ENCODE assay signal across 29 mouse cellular contexts in the genomic region with DNA sequence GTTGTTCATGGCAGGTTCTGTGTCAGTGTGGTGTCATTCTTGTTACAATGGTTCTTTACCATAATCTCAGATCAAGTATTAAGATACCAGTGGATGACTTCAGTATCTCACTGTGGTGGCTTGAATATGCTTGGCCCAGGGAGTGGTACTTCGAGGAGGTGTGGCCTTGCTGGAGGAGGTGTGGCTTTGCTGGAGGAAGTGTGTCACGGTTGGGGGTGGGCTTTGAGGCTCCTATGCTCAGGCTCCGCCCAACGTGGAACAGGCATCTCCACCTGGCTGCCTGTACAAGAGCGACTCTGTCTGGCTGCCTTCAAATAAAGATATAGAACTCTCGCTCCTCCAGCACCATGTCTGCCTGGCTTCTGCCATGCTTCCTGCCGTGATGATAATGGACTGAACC.
DNase-seq lines count a peak whose midpoint lies in the region; ATAC-seq and TF ChIP-seq lines count a peak whose summit lies in the region.
"Had no signal": no experiment of that assay in that cellular context is flagged by ENCODE, and none has a peak within 500 bp of the region (broad histone marks: within the 10 kb centered on the region; RNA-seq: fewer than 3 reads in every experiment).

No protein-coding gene starts in this region.

- no peak overlapping the region for H3K9ac ChIP-seq in ES-Bruce4 (ENCODE audit: low read depth, poor library complexity, severe bottlenecking)
- H3K9ac ChIP-seq in forebrain, embryonic 14.5 days (ENCODE audit: low read length): no peak overlapping the region
- H3K9ac ChIP-seq: embryonic facial prominence, embryonic 13.5 days; heart, embryonic 13.5 days; limb, embryonic 13.5 days; liver, embryonic 12.5 days; liver, postnatal 0 days; midbrain, embryonic 12.5 days; neural tube, embryonic 13.5 days had no signal

- no peak for TF ChIP-seq POLR2A in ES-Bruce4 (IDR thresholded peaks at IDR 0.05; ENCODE audit: insufficient read depth, low read length)

- TF ChIP-seq EP300 in ES-Bruce4 (IDR thresholded peaks at IDR 0.05; ENCODE audit: insufficient read depth, low read depth, low read length): no peak

- no peaks in the 10 kb centered on the region for H3K9me3 ChIP-seq in ES-Bruce4 (replicated peaks; ENCODE audit: control insufficient read depth, insufficient read depth, low read length, poor library complexity, severe bottlenecking)
- H3K9me3 ChIP-seq in forebrain, embryonic 14.5 days (replicated peaks; ENCODE audit: control insufficient read depth, low read length): no peaks in the 10 kb centered on the region
- H3K9me3 ChIP-seq: limb, embryonic 13.5 days; neural tube, embryonic 13.5 days had no signal

- TF ChIP-seq CTCF in ES-Bruce4 (IDR thresholded peaks at IDR 0.05; ENCODE audit: low read depth, low read length): peak; percentile 32

- H3K27ac ChIP-seq in ES-Bruce4 (ENCODE audit: insufficient read depth, low read length): no peak overlapping the region
- H3K27ac ChIP-seq in forebrain, embryonic 14.5 days (ENCODE audit: low read depth, low read length): no peak overlapping the region
- H3K27ac ChIP-seq: embryonic facial prominence, embryonic 13.5 days; forebrain, embryonic 10.5 days; heart, embryonic 13.5 days; hindbrain, embryonic 10.5 days; kidney, postnatal 0 days; limb, embryonic 13.5 days; liver, embryonic 12.5 days; midbrain, embryonic 12.5 days; neural tube, embryonic 13.5 days had no signal

- no peaks in the 10 kb centered on the region for H3K27me3 ChIP-seq in ES-Bruce4 (ENCODE audit: control insufficient read depth, insufficient read depth, low read length, poor library complexity, severe bottlenecking)
- no peaks in the 10 kb centered on the region; the same call in 1 of the 2 replicates for H3K27me3 ChIP-seq in forebrain, embryonic 14.5 days (replicated peaks; ENCODE audit: control insufficient read depth, insufficient read depth, low read length)
- H3K27me3 ChIP-seq: embryonic facial prominence, embryonic 13.5 days; heart, embryonic 13.5 days; limb, embryonic 13.5 days; liver, embryonic 12.5 days; megakaryocyte, embryonic 14.5 days; midbrain, embryonic 12.5 days; neural tube, embryonic 13.5 days had no signal

- no peak for ATAC-seq in forebrain, embryonic 14.5 days
- ATAC-seq: forebrain, embryonic 16.5 days; hindbrain, embryonic 16.5 days; intestine, embryonic 16.5 days; liver, embryonic 12.5 days; liver, postnatal 0 days had no signal

- WGBS in forebrain, embryonic 14.5 days: 82% methylated on average over 7 of the region's 7 CpGs

- H3K4me3 ChIP-seq in ES-Bruce4 (ENCODE audit: low read depth, low read length): peak overlapping the region; percentile 36; the same call in 1 of the 2 replicates
- no peak overlapping the region for H3K4me3 ChIP-seq in forebrain, embryonic 14.5 days (ENCODE audit: low read depth, low read length)
- H3K4me3 ChIP-seq: embryonic facial prominence, embryonic 13.5 days; forebrain, embryonic 10.5 days; heart, embryonic 13.5 days; hindbrain, embryonic 10.5 days; limb, embryonic 13.5 days; liver, embryonic 12.5 days; megakaryocyte, embryonic 14.5 days; midbrain, embryonic 12.5 days; neural tube, embryonic 13.5 days had no signal

- DNase-seq in thymus, postnatal 14 days: peak; percentile 25
- no peak for DNase-seq in thymus, postnatal 10 days (ENCODE audit: low spot score in 2 of 2)
- peak; percentile 95 for DNase-seq in ZHBTc4 (ENCODE audit: low read depth, low spot score)
- no peak for DNase-seq in adrenal gland, postnatal 10 days
- no peak for DNase-seq in frontal cortex, postnatal 10 days (ENCODE audit: low spot score in 2 of 2)
- DNase-seq in forebrain, embryonic 14.5 days (ENCODE audit: low spot score): no peak
- DNase-seq: adrenal gland, postnatal 36 days; cerebellum, adult 18-20 months; cerebellum, postnatal 10 days; heart, postnatal 10 days; kidney, adult 8-10 months; kidney, postnatal 4 days; liver, postnatal 0 days; lung, postnatal 4 days; right cerebral cortex, postnatal 25 days had no signal

- no peaks in the 10 kb centered on the region for H3K4me1 ChIP-seq in ES-Bruce4 (ENCODE audit: control insufficient read depth, insufficient read depth, low read length)
- H3K4me1 ChIP-seq in forebrain, embryonic 14.5 days (ENCODE audit: control insufficient read depth, insufficient read depth, low read length): no peaks in the 10 kb centered on the region
- H3K4me1 ChIP-seq: embryonic facial prominence, embryonic 13.5 days; heart, embryonic 13.5 days; limb, embryonic 13.5 days; liver, embryonic 12.5 days; megakaryocyte, embryonic 14.5 days; midbrain, embryonic 12.5 days; neural tube, embryonic 13.5 days had no signal

- no peak overlapping the region for H3K4me2 ChIP-seq in forebrain, embryonic 14.5 days (ENCODE audit: low read length)
- H3K4me2 ChIP-seq: embryonic facial prominence, embryonic 13.5 days; heart, embryonic 13.5 days; limb, embryonic 13.5 days; liver, embryonic 12.5 days; midbrain, embryonic 12.5 days; neural tube, embryonic 13.5 days had no signal

- H3K36me3 ChIP-seq in ES-Bruce4 (ENCODE audit: control insufficient read depth, insufficient read depth, low read length, poor library complexity, severe bottlenecking): no peaks in the 10 kb centered on the region
- no peaks in the 10 kb centered on the region for H3K36me3 ChIP-seq in forebrain, embryonic 14.5 days (ENCODE audit: control insufficient read depth, insufficient read depth, low read length)
- H3K36me3 ChIP-seq: embryonic facial prominence, embryonic 13.5 days; forebrain, embryonic 10.5 days; heart, embryonic 13.5 days; hindbrain, embryonic 10.5 days; limb, embryonic 13.5 days; liver, embryonic 12.5 days; midbrain, embryonic 12.5 days; neural tube, embryonic 13.5 days had no signal

Comparison
In these comparisons a context has a peak if more than half of its experiments do, and no peak if none do; other contexts are left out.
1. DNase-seq: peak in thymus, postnatal 14 days (single experiment) and ZHBTc4 (single experiment); none in thymus, postnatal 10 days (0 of 2), adrenal gland, postnatal 10 days (single experiment), frontal cortex, postnatal 10 days (0 of 2) and forebrain, embryonic 14.5 days (single experiment).